Mouse (Mus musculus): ENCODE results near the gene Gk5.

GRCm38 (mm10) chr9:96078752-96079315 lies 40.3 kb upstream of the Gk5 start:
- no peak for TF ChIP-seq CTCF (IDR thresholded peaks at IDR 0.05; ENCODE audit: control insufficient read depth, insufficient read depth, low read length)
- TF ChIP-seq POLR2A (IDR thresholded peaks at IDR 0.05; ENCODE audit: borderline replicate concordance, control insufficient read depth, low read depth, low read length): no peak

All from bone marrow, adult 2 months (tissue).